In the genomic region with DNA sequence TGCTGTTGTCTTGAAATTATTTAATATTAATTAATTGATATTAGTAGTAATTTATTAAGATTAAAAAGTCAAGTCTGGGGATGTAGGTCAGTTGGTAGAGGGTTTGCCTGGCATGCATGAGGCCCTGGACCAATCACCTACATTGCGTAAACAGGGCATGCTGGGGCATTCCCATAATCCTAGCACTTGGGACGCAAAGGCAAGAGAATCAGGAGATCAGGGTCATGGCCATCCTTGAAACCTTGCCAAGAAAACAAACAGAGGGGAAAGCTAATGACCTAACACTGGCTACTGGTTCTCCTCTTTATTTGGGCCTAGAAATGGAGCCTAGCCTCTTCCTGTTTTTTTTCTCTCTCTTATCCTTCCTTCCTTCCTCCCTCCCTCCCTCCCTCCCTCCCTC, we compare ENCODE assay signal across 29 mouse cellular contexts. TPM values are rescaled to one million over a fixed set of nuclear protein-coding genes. Genes with fewer than 3 reads are reported as not detected.
DNase-seq lines count a peak whose midpoint lies in the region; ATAC-seq and TF ChIP-seq lines count a peak whose summit lies in the region.
"Had no signal": no experiment of that assay in that cellular context is flagged by ENCODE, and none has a peak within 500 bp of the region (broad histone marks: within the 10 kb centered on the region; RNA-seq: fewer than 3 reads in every experiment).

No protein-coding gene starts in this region.

- peak overlapping the region; percentile 64 for H3K27ac ChIP-seq in heart, embryonic 10.5 days
- no peak overlapping the region for H3K27ac ChIP-seq in lung, postnatal 0 days (ENCODE audit: low read length)
- H3K27ac ChIP-seq in liver, postnatal 0 days (ENCODE audit: low read depth): peak overlapping the region; percentile 35; the same call in 1 of the 2 replicates
- H3K27ac ChIP-seq: gastrocnemius, adult 2 months; hindbrain, embryonic 14.5 days; limb, embryonic 12.5 days; lung, embryonic 15.5 days; midbrain, embryonic 12.5 days; neural tube, embryonic 13.5 days; stomach, embryonic 15.5 days had no signal

- no peaks in the 10 kb centered on the region for H3K27me3 ChIP-seq in heart, embryonic 10.5 days (ENCODE audit: insufficient read depth, poor library complexity, severe bottlenecking)
- H3K27me3 ChIP-seq in lung, postnatal 0 days (replicated peaks; ENCODE audit: insufficient read depth, low read length): no peaks in the 10 kb centered on the region
- H3K27me3 ChIP-seq in liver, postnatal 0 days (ENCODE audit: insufficient read depth, low read length): no peaks in the 10 kb centered on the region
- H3K27me3 ChIP-seq: heart, embryonic 12.5 days; limb, embryonic 12.5 days; lung, embryonic 15.5 days; megakaryocyte, embryonic 14.5 days; midbrain, embryonic 12.5 days; neural tube, embryonic 13.5 days; stomach, embryonic 15.5 days had no signal

- no peak for TF ChIP-seq EP300 in lung, postnatal 0 days (IDR thresholded peaks at IDR 0.05)
- no peak for TF ChIP-seq EP300 in liver, postnatal 0 days (IDR thresholded peaks at IDR 0.05; ENCODE audit: low read depth)

- no peak for ATAC-seq in lung, postnatal 0 days
- peak; percentile 42 for ATAC-seq in liver, postnatal 0 days
- ATAC-seq: activated CD4-positive, CD25-positive, alpha-beta regulatory T cell, adult 4 months; CD4-positive, CD25-positive, alpha-beta regulatory T cell, adult 4 months; forebrain, embryonic 16.5 days had no signal

- TF ChIP-seq CTCF in lung, postnatal 0 days (IDR thresholded peaks at IDR 0.05): no peak
- no peak for TF ChIP-seq CTCF in liver, postnatal 0 days (IDR thresholded peaks at IDR 0.05; ENCODE audit: low read depth)

- no peaks in the 10 kb centered on the region for H3K9me3 ChIP-seq in heart, embryonic 10.5 days
- no peaks in the 10 kb centered on the region for H3K9me3 ChIP-seq in lung, postnatal 0 days (ENCODE audit: low read length)
- H3K9me3 ChIP-seq in liver, postnatal 0 days (ENCODE audit: low read length): no peaks in the 10 kb centered on the region
- H3K9me3 ChIP-seq: heart, embryonic 12.5 days; limb, embryonic 12.5 days; lung, embryonic 15.5 days; megakaryocyte, embryonic 14.5 days; midbrain, embryonic 12.5 days; neural tube, embryonic 13.5 days; stomach, embryonic 15.5 days had no signal

- intact Hi-C loops in left cerebral cortex, postnatal 10 days (cut with DNase I): no loop called here

- H3K9ac ChIP-seq in lung, postnatal 0 days (replicated peaks; ENCODE audit: low read depth): no peak overlapping the region
- H3K9ac ChIP-seq in liver, postnatal 0 days (replicated peaks): no peak overlapping the region
- H3K9ac ChIP-seq: heart, embryonic 12.5 days; hindbrain, embryonic 14.5 days; limb, embryonic 12.5 days; lung, embryonic 15.5 days; midbrain, embryonic 12.5 days; neural tube, embryonic 13.5 days; stomach, embryonic 15.5 days had no signal

- no peaks in the 10 kb centered on the region for H3K36me3 ChIP-seq in heart, embryonic 10.5 days
- H3K36me3 ChIP-seq in lung, postnatal 0 days (ENCODE audit: insufficient read depth, low read length): no peaks in the 10 kb centered on the region
- H3K36me3 ChIP-seq in liver, postnatal 0 days (replicated peaks; ENCODE audit: insufficient read depth, low read length): no peaks in the 10 kb centered on the region
- H3K36me3 ChIP-seq: heart, embryonic 12.5 days; limb, embryonic 12.5 days; lung, embryonic 15.5 days; midbrain, embryonic 12.5 days; neural tube, embryonic 13.5 days; stomach, embryonic 15.5 days had no signal

- no peak overlapping the region for H3K4me2 ChIP-seq in lung, postnatal 0 days (replicated peaks; ENCODE audit: low read depth, low read length)
- no peak overlapping the region for H3K4me2 ChIP-seq in liver, postnatal 0 days (ENCODE audit: low read depth, low read length)
- H3K4me2 ChIP-seq: heart, embryonic 12.5 days; hindbrain, embryonic 14.5 days; limb, embryonic 12.5 days; lung, embryonic 15.5 days; midbrain, embryonic 12.5 days; neural tube, embryonic 13.5 days; stomach, embryonic 15.5 days had no signal

- 71% methylated on average over 2 of the region's 2 CpGs for WGBS in heart, embryonic 10.5 days
- 62% methylated on average over 2 of the region's 2 CpGs for WGBS in lung, postnatal 0 days
- 72% methylated on average over 2 of the region's 2 CpGs for WGBS in liver, postnatal 0 days (ENCODE audit: insufficient replicate concordance)

- H3K4me3 ChIP-seq in heart, embryonic 10.5 days: no peak overlapping the region
- H3K4me3 ChIP-seq in lung, postnatal 0 days (ENCODE audit: low read depth, low read length): no peak overlapping the region
- H3K4me3 ChIP-seq in liver, postnatal 0 days (ENCODE audit: low read depth, low read length): no peak overlapping the region
- H3K4me3 ChIP-seq: erythroblast, embryonic 14.5 days; gastrocnemius, adult 2 months; heart, embryonic 12.5 days; limb, embryonic 12.5 days; lung, embryonic 15.5 days; megakaryocyte, embryonic 14.5 days; midbrain, embryonic 12.5 days; neural tube, embryonic 13.5 days; stomach, embryonic 15.5 days had no signal

- peaks cover 14% of the 10 kb centered on the region for H3K4me1 ChIP-seq in heart, embryonic 10.5 days
- no peaks in the 10 kb centered on the region for H3K4me1 ChIP-seq in lung, postnatal 0 days (ENCODE audit: insufficient read depth, low read depth, low read length)
- peaks cover 71% of the 10 kb centered on the region for H3K4me1 ChIP-seq in liver, postnatal 0 days (ENCODE audit: insufficient read depth)
- H3K4me1 ChIP-seq: limb, embryonic 12.5 days; lung, embryonic 15.5 days; midbrain, embryonic 12.5 days; neural tube, embryonic 13.5 days; stomach, embryonic 15.5 days had no signal

- no peak for DNase-seq in heart, embryonic 10.5 days (ENCODE audit: low spot score)
- no peak for DNase-seq in heart, adult 9 months (ENCODE audit: low spot score in 2 of 2)
- peak; percentile 5 for DNase-seq in lung, postnatal 0 days (ENCODE audit: low spot score)
- no peak for DNase-seq in lung, postnatal 4 days
- peak; percentile 49 to 54 for DNase-seq in adrenal gland, postnatal 36 days
- DNase-seq in liver, postnatal 0 days: peak; percentile 54
- DNase-seq in left cerebral cortex, postnatal 10 days (ENCODE audit: extremely low spot score in 1 of 2, low spot score in 2 of 2): no peak
- DNase-seq in cerebellum, postnatal 25 days: no peak
- DNase-seq: cerebellum, adult 18-20 months; cerebellum, postnatal 10 days; gastrocnemius, adult 2 months; heart, postnatal 4 days; kidney, adult 11 months; kidney, postnatal 14 days; lung, postnatal 36 days; retina, postnatal 1 day; right cerebral cortex, postnatal 25 days had no signal

RNA-seq across cellular contexts. Expression of gene Larp1, which starts 52.8 kb away (rescaled TPM):
- polyA plus RNA-seq in heart, embryonic 10.5 days (2016; fragmentation: Nextera tagmentation; extraction: Ambion mirVana): 18.3 and 21.8 TPM in 2 replicates
- polyA plus RNA-seq in lung, postnatal 0 days (2015; fragmentation: Nextera tagmentation; extraction: Ambion mirVana): 10.3 and 11.6 TPM in 2 replicates
- total RNA-seq in adrenal gland, postnatal 36 days (2021): 100 to 1,000 TPM; 102 to 112 TPM
- polyA plus RNA-seq in liver, postnatal 0 days (2015; fragmentation: Nextera tagmentation; extraction: Ambion mirVana): 10.8 and 11.0 TPM in 2 replicates
- 10 to 100 TPM; 86.2 to 89.1 TPM for total RNA-seq in left cerebral cortex, postnatal 10 days (2021)

Comparison
In these comparisons a context has a peak if more than half of its experiments do, and no peak if none do; other contexts are left out.
1. DNase-seq: peak in lung, postnatal 0 days (single experiment), adrenal gland, postnatal 36 days (2 of 2) and liver, postnatal 0 days (single experiment); none in heart, embryonic 10.5 days (single experiment), heart, adult 9 months (0 of 2), lung, postnatal 4 days (0 of 2), left cerebral cortex, postnatal 10 days (0 of 2) and cerebellum, postnatal 25 days (0 of 2).